Mouse (Mus musculus) thymus, postnatal 4 days (tissue): ENCODE measurements around the gene Tm4sf4.

Experiments
- DNase-seq: peaks from one replicate; pipeline ENCODE4 v3.0.0; 2021

The Tm4sf4 gene

DNA sequence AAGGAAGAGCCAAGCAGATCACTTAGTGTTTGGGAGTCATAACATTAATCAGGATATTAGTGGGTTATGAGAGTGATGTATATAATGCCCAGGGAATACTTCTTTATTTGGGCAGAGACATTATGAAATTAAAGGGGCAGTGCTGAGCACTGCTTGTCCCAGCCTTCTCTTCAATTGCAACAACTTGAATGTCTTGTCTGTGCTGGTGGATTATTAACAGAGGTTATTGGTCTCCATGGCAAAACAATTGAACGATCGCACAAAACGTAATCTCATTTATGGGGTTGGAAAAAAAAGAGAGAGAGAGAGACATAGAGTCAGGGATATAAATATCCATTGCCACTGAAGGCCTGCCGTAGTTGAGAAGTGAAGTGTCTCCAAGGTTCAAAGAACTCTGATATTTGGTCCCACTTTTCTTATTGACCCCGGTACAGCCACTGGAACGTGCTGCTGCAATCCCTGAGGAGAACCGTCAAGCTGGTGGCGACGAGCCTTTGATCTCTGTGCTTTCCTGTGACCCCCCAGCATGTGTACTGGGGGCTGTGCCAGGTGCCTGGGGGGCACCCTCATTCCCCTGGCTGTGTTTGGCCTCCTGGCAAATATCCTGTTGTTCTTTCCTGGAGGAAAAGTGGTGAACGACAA lies at the start of gene Tm4sf4:
Tm4sf4 (plus strand) TSS at position 226 of the 642 bp plus-strand sequence.
- no peak for DNase-seq

DNA sequence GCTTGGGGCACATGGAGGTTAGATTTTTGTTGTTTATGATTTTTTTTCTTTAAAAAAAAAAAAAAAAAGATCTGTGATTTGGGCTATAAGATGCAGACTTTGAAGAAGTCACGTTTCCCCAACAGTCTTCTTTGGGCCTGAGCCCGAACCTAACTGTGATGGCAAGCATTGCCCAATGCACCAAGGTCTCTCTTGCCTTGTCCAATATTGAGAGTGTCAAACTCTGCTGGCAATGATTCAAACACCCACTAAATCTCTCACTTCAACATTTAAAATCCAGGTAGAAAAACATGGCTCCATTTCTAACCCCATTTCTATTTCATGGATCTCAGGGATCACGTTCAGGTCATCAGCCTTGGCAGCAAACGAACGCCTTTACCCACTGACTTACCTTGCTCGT lies 38.7 kb upstream of the Tm4sf4 start:
- no peak for DNase-seq

DNA sequence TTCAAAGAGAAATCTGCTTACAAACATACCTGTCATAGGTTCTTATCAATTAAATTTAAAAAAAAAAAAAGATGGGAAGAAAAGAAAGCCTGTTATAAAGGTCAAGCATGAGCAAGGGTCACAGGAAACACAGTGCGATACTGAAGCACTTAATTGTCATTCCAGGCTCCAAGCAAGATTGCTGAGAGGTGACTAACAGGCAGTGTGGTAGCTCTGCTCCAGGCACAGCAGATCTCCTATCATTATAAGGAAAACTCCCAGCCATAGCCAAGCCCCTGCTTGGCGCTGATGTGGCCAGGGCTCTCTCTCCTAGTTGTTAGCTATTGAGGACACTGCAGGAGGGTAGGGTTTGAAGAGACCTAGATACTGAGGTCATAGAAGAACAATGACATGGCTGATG lies 38.2 kb upstream of the Tm4sf4 start:
- DNase-seq, result no peak

DNA sequence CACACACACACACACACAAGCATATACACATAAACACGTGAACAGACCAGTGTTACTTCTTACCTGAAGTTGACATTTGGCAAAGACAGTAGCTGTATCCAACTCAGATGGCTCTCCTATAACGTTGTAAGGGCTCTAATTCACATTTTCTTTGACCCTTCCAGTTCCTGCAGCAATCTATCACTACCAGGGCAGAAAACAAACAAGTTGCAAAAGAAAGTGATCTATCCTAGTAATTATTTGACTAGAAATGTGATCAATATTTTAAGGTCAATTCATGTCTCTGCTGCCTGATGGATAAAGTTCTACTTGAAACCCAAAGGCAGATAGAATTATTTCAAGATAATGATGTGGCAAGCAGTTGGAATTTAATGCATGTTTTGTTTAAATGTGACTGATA lies 37.5 kb upstream of the Tm4sf4 start:
- no peak for DNase-seq

DNA sequence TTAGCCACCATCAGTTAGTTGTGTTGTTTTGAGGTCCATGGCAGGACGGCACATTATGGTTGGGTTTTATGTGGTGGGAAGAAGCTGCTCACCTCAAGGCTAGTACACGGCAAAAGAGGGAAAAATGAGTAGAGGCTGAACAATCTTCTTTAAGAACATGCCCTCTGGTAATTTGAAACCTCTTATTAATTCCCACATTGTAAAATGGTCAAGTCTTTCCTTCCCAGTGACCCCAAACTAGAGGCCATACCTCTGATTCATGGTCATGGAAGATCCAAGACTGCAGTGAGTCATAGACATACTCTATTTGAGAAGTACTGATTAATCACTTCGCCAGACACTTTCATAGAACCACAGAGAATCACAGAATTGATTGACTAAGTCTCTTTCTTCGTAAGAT lies 13.6 kb upstream of the Tm4sf4 start:
- DNase-seq, result no peak

DNA sequence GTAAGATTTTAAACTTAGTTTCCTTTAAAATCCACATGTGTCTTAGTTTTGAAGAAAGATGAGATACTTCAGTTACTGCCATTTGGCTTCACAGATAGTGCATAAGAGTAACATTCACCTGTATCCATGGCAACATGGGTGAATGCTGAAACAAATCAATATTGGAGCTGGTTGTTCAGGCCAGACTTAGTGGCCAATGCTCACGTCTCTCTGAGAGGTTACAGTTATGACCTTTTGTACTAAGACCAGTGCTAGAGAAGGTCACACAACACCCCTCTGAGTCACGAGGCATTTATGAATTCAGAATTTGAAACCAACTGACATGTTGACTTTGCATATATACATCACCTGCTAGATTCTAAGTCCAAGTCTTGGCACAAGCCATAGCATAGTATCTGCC lies 4.9 kb upstream of the Tm4sf4 start:
- DNase-seq, result no peak

DNA sequence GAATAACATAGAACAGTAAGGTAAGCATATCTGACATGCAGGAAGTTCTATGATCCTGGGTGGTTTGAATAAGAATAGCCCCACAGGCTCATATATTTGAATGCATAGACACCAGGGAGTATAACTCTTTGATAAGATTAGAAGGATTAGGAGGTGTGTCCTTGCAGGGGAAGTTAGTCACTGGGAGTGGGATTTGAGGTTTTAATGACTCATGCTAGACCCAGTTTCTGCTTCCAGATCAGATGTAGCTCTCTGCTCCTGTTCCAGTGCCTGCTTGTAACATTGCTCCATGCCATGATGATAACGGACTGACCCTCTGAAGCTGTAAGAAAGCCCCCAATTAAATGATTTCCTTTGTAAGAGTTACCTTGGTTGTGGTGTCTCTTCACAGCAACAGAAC lies 4.5 kb upstream of the Tm4sf4 start:
- DNase-seq, result no peak

DNA sequence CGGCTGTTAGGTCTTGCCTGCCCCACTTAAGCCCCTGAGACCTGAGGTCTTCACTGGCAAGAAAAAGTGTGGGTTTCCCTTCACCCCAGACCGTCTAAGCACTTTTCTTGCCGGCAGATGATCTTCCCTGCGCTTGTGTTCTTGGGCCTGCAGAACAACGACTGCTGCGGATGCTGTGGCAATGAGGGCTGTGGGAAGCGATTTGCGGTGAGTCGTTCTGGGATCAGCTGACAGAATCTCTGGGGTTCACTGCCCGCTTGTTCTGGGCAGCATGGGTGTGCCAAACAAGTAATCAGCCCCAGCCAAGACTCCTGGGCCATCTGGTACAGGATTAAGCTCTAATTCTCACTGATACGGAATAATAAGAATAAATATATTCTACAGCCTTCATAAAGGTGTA lies 1.2 kb downstream of the Tm4sf4 start:
- DNase-seq, result no peak

DNA sequence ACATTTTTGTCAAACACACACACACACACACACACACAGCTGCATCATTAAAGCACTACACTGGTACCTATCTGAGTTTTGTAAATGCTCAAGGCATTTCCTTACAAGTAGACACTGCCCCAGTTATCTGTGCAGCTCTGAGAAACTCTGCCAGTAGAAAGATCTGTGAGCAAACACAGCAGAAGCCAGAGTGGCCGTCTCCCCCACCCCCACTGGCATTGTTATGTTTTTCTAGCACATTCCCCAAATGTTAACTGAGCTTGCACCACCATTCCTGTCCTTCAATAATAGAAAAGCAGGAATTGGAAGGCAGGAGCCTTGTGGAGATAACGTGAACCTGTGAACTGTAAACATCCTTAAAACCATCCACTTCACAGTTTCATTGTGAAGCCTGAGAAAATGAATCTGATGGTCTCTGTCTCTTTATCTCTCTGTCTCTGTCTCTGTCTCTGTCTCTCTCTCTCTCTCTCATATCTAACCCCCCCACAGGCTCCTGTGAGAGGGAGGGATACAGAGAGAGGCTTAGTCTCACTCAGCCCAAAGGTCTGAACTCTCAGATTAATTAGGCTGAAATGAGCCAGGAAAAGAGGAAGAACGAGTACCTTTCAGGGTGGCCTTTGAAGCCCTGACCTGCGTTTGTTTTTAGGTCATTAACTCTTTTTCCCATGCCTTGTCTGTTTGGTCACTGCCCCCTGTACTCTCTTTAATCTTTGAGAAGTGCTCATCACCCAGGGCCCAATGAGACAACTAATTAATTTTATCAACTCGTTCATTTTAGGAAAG lies 3.8 kb downstream of the Tm4sf4 start:
- DNase-seq, result no peak

DNA sequence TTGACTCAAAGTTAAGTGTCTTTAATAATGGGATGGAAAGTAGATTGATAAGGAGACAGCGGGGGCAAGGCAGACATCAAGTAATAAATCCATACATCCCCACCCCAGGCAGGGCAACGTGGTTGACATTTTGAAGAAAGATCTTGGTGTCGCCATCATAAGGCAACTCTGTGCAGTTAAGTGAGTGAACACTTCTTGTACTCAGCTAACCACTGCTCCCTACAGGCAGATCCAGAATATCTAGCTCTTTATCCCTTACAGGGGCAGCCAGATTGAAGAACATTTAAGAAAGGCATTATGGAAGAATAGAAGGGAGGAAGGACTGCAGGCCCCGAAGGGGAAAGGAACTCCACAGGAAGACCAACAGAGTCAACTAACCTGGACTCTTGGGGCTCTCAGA lies 4.4 kb downstream of the Tm4sf4 start:
- DNase-seq, result no peak

DNA sequence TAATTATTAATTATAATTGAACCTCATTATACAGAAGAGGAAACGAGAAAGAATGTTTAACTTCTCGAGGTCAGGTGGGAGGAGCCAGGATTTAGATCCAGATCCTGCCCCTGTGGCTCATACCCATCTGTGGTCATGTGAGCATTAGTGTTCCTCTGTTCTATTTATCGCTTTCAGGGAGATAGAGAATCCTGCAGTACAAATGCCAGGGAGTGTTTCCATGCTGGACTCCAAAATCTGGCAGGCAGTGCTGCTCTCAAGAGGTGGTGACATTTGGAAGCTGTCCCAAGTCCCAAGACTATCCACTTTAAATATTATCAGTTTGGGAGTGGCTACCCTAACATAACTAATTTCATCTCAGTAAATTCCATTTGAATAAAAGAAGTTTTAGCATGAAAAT lies 6.6 kb downstream of the Tm4sf4 start:
- DNase-seq, result no peak

DNA sequence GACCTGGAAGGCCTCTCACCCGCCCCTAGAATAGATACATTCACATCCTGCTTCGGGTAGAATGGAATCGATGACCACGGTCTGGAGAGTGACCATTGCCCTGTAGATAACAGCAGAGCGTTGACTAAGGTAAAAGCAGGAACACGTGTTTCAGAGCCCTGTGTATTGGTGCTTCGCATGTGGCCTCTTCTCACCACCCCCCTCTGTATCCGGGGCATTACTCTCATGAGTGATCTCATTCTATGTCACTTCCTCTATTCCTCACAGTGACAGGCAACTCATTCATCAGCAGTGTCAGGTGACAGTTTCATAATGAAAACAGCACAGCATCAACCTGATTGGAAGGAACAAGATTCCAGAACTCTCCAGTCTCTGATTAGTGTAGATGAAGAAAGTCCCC lies 10.2 kb downstream of the Tm4sf4 start:
- DNase-seq, result no peak

DNA sequence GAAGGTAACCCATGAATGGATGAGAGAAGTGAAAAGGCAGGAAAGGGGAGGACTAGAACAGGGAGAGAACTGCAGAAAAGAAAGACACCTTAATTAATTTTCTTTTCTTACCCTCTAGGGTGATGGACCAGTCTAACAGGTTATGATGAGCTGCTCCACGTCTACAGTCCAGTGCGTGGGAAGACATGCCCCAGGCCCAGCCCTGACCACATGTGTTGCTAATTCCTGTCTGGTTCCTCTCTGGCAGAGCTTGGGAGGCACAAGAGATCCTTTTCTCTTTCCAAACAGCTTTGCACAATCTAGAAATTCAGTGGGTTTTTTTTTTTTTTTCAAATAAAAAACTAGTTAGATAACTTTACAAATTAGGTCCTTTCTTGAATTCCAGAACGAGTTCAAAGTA lies 15.8 kb downstream of the Tm4sf4 start:
- DNase-seq, result no peak

DNA sequence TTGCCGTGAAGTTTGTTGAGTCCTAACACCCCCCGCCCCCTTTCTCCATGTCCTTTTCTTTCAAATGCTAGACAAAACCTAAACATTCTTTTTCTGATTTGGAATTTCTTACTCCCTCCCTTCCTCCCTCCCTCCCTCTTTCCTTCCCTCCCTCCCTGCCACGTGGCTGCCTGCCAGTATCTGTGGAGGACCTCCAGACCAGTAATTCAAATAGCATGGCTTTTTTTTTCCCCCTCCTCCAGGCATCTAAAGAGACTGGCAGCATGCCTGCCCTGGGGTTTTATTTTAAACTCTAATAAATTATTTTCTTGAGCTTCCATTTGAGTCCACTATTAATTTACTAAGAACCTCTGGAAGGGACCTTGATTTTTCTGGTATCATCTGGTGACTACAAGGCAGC lies 20.6 kb downstream of the Tm4sf4 start:
- no peak for DNase-seq

DNA sequence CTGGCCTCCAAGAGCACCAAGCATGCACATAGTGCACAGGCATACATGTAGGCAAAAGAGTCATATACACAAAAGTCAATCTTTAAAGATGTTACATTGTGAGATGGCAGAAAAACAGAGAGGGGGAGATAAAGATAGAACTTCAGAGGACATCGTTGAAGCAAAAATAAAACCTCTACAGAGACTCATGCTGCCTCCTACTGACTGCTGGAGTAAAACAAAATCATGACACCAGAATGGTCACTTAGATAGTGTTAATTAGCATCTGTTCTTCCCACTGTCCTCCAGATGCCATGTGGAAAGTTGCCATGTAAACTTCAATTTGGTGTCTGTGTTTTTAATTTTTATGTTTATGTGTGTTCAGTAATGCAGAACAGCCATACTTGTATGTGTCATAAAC lies 22.8 kb downstream of the Tm4sf4 start:
- no peak for DNase-seq

DNA sequence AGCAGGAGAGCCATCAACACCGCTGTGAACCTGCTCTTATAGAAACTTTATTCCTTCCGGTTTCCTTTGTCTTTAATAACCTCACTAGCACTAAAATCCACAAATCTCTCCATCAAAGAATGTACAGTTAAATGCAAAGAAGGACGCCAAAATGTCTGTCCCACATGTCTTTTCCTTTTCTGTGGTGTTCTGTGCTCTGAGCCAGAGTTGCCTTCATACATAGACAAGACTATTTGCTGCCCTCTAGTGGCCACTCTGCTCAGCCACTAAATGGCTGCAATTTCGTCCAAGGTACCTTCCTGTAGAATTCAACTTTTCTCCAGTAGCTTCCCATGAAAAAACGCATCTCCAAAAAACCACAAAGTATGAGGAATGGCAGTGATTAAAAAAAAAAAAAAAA lies 23.3 kb downstream of the Tm4sf4 start:
- DNase-seq, result peak; percentile 54

DNA sequence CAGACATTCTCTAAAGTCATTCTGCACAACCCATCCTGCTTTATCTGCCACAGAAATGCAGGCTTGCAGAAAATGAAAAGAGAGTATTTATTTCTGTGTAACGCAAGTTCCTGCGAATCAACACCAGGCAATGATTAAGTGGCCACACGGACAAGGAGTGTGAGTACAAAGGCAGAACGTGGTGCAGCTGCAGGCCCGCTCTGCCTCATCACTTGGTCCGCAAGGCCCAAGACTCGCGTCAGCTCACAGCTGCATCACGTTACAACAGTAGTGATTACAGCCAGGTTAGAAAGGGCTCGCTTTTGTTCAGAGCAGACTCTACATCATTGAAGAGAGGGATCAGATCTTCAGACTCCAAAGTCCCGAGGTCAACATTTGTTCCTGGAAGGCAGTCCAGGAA lies 33.5 kb downstream of the Tm4sf4 start:
- DNase-seq, result no peak

DNA sequence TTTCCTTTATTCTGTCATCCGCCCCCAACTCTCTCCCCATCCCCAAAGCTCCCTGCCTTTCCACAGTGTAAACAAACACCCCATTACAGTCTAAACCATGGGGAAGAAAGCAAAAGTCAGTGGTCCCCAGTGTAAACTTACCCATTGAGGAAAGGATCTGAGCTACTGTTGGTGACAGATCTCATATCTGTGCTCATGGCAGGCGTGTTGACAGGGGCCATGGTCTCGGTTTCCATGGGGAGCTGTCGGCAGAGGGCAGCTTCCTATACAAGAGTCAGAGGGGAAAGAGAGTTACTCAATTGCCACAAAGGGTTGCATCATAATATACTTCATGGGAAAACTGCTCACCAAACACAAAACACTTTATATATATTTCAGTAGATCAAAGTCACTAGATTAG lies 38.2 kb downstream of the Tm4sf4 start:
- DNase-seq, result no peak

DNA sequence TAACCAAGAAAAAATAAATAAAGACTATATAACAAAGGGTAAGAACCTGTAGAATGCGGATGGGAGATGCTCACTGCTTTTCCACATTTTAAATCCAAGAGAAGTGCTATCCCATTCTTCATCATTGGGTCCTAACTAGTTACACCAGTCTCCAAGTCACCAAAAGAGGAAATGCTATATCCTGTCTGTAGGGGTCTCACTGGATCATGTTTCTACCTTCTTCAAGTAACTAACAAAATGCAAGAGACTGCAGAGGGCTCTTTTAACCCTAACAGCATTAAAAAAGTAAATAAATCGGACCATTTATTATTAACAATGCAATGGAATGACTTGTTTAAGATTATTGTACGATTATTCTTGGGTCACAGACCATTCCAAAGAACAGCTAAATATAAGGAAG lies 41.2 kb downstream of the Tm4sf4 start:
- DNase-seq, result no peak

DNA sequence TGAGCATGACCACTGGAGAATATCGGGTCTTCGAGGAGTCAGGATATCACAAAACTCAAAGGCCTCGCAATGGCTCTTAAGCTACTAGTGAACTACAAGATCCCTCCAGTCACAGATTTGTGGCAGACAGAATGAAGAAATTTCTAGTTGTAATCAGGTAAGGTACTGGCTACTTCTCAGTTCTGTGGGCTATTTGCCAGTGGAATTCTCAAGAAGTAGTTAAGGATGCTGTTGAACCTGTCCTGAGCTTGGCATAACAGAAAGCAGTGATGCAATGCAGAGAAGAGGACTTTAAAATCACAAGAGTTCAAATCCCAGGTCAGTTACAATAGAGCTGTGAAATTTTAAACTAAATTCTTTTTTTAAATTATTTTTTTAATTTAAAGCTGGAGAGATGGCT lies 44.2 kb downstream of the Tm4sf4 start:
- DNase-seq, result no peak

DNA sequence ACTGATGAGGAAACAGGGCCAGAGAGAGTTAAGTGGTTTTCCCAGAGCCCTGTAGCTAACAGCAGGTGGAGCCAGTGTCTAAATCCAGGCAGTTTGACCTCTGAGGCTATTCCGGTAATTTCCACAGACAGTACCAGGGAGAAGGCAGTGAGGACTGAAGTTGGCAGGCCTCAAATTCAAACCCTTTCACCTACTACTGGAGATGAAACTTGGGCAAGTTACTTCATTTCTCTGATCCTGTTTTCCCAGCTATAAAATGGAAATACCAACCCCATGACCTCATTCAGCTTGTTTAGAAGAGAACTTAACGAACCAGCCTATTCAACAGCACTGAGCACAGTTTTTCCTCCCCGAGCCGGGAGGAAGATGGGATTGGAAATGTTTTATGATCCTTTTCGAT lies 45.2 kb downstream of the Tm4sf4 start:
- no peak for DNase-seq

DNA sequence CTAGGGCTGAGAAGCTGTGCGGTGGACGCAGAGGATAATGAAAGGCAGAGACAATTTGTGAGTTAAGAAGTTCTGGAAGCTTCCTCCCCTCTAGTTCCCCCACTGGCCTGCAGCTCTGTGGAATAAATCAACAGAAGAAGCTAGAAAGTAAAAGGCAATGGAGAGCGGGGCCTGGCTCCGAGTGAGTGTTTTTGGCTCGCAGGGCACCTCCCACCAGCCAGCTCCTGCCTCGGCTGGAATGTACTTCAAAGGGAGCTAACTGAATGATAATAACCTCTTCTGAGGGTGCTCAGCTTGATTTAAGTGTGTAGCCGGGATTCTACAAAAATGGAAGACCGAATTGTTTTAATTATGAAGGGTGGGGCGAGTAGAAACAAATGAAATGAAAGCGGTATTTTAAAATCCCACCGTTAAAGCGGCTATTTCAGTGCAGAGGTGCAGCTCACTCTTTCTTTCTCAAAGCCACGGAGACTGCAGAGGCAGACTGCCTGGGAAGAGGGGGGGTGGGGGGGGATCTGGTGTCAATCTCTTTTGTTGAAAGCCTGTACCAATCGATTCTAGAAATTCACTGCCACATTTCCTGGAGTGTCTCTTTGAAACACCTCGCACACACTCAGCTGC lies 46.0 kb downstream of the Tm4sf4 start:
- no peak for DNase-seq

DNA sequence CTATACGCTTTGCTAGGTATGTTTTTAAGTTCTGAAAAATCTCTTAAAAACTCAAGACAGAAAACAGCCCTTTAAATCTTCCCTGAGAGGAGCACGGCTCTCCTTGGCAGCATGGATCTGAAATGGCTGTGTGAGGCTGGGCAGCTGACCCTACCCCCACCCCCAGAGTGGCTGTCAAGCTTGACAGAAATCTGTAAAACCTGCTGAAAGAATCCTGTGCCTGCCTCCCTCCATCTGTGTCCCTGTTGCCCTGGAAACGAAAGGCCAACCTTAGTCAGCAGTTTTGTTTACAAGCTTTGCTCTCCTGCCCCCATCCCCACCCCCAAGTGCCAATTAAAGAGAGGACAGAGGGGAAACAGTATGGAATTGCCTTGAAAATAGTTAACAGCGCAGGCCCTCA lies 47.3 kb downstream of the Tm4sf4 start:
- no peak for DNase-seq

DNA sequence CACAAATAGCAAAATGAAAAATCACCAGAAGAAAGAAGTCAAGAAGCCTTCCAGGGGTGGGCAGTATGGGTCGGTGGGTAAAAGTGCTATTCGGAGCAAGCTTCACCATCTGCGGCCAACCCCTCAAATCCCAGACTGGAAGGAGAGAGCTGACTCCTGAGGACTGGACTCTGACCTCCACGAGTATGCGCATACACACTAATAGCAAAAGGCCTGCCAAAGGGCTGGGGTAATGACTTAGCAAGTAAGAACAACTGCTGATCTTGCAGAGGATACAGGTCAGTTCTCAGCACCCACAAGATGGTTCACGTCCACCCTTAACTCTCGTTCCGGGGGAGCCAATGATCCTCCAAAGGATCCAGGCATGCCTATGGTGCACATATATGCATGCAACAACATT lies 49.3 kb downstream of the Tm4sf4 start:
- DNase-seq, result no peak

DNA sequence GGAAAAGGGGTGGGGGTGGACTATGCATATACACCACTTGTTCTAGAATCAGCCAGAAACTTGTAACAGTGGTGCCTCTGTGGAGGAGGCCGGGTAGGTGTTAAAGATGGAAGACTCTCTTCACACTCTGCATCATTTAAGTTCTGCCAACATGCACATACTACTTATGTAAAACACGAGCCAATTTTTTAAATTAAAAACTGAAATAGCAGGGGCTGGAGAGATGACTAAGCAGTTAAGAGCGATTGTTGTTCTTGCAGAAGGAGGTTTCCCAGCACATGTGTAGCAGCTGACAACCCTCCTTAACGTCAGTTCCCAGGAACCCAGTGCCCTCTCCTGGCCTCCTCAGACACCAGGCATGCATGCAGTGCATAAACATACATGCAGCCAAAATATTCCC lies 55.5 kb downstream of the Tm4sf4 start:
- DNase-seq, result no peak
